Mouse (Mus musculus): ENCODE results near the gene Fbxo24.

DNA sequence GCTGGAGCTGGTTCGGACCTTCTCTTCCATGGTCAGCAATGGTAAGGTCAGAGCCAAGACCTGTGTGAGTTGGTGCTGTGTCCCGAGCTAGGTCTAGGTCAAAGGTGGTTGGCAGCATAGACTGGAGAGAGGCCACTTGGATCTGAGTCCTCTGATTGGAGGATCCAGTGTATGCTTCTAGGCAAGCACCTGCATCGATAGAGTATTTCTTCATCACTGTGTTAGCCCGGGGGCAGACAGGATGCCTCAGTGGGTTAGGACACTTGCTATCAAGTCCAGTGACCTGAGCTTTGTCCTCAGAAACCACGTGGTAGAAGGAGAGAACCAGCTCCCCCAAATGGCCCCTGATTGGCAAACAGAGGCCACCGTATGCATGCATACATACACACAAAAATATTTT is 48.6 kb downstream of the Fbxo24 start:
- TF ChIP-seq POLR2A (IDR thresholded peaks at IDR 0.05; ENCODE audit: insufficient read length, low read depth) (no peak), TCF12 (IDR thresholded peaks at IDR 0.05; ENCODE audit: insufficient read depth, poor library complexity, severe bottlenecking) (no peak), SRF (IDR thresholded peaks at IDR 0.05; ENCODE audit: control insufficient read depth, insufficient read length, low read depth) (no peak), E2F4 (IDR thresholded peaks at IDR 0.05; ENCODE audit: insufficient read depth) (no peak)
